Mouse (Mus musculus) layer of hippocampus, adult 6 months (tissue): Measurements from ENCODE around the gene Stx8. TPM values are rescaled to one million over a fixed set of nuclear protein-coding genes. Genes with fewer than 3 reads are reported as not detected.

Experiments
- long read RNA-seq, 2 experiments: library from polyadenylated mRNA; unstranded; transcript quantifications; one replicate each; pipeline ENCODE4 v2.0.0; 2019 to 2020
- microRNA-seq: library from miRNA; unstranded; fragments of <30 nt; microRNA quantifications from one replicate; pipeline ENCODE4 v1.2.0, GENCODE M21; 2020
- polyA plus RNA-seq: library from polyadenylated mRNA; unstranded; fragments of <200 nt; fragmentation: Nextera tagmentation; gene quantifications from 2 replicates; pipeline ENCODE4 v1.2.3, GENCODE M21; 2021

Stx8 gene
- 49.7 and 64.0 TPM in 2 replicates for polyA plus RNA-seq
- long read RNA-seq, experiment 1, full-length matches to known transcripts, result 64 of 74 reads
- long read RNA-seq, experiment 1, partial matches to known transcripts, result 7 of 74 reads
- long read RNA-seq, experiment 1, other reads (novel, unspliced or antisense), result 3 of 74 reads
- long read RNA-seq, experiment 2, full-length matches to known transcripts, result 42 of 49 reads
- long read RNA-seq, experiment 2, partial matches to known transcripts, result 1 of 49 reads
- long read RNA-seq, experiment 2, other reads (novel, unspliced or antisense), result 6 of 49 reads

DNA sequence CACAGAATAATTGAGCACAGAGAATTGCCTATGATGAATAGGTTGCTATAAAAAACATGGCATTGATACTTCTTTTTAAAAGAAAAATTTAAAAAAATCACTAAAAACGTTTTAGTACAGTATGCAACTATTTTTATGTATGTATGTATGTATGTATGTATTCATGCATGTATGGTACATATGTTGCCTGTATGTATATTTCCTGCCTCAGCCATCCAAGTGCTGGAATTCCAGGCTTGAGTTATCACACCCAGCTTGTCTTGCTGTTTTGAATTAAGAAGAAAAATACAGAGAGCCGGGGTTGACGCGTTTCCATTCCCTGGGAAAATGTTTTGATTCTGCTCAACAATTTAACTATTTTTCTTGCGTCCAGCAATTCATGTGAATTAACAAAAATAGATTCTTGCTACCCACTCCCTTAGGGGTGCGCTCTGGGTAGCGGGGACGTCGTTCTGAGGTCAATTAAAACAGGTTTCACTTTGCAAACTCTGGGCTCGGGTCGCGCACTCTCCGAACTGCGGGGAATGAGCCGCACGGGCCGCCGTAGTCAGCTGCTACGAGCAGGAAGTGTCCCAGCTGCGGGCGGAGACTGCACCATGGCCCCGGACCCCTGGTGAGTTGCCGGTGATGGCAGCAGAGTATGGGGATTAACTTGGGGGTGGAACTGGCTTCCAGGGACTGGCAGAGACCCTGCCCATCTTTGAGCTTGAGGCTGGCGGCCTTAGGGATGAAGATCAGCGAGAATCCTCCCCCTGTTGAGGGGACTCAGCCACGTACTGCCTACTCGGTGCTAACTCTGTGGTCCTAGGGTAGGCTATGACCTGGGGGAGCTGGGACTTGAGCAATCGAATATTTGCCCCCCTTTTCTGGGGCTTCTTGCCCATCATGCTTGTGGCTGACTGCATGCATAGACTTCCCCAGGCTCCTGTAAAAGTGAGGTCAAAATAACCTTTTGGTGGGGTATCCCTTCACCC is at the start of gene Stx8:
Stx8 (plus strand) TSS at position 289 of the 974 bp plus-strand sequence.

DNA sequence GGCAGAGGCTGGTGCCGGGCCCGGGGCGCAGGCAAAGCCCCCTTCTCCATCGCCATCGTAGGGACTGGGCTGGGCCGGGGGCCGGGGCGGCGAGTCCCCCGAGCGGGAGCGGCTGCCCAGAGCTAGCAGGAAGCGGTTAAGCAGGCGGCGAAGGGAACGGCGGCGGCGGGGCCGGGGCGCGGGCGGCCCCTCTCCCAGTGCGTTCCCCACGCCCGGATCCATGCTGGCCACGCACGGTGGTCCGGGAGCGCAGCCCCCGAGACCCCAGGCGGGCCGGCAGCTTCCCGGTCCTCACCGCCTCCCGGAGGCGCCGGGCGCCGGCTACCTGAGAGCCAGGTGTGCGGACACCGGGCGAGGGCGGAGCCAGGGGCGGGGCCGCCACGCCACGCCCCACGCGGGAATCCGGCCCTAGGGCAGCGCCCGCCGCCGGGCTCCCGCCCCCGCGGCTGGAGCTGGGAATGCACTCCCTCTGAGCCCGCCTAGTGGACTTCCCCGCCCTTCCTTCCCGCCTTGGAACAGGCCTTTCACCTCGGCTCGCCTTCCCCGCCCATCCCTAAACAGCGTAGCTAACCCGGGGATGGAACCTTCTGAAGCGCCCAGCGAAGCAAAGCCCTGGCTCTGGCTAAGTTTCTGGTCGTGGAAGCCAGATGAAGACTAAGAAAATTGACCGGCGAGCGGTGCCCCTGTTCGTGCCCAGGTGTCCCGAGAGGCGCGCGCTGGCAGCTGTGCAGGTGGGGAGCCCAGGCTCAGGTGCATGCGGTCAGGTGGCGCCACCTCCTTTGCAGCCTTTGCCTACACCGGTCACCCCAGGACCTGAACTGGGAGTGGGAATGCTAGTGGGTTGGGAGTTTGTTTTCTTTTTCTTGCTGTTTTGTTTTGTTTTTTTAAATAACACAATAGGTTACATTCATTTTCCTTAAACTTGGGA is 43.9 kb upstream of the Stx8 start, which contains the start of gene Usp43:
Usp43 (minus strand) TSS at position 327 of the 928 bp plus-strand sequence.

GRCm38 (mm10) chr11:67965242-67965883 is 630 bp upstream of the Stx8 start, which contains the start of gene Cfap52:
Gene Cfap52 (minus strand): TSS chr11:67965651.

Small RNA genes within 50 kb of the gene (microRNA-seq; reads per million reads assigned to microRNA genes)
- not detected for gene Mir6406

Other genes with a start within 250 kb of the Stx8 start
- gene Glp2r, start 195.0 kb upstream of the Stx8 start, polyA plus RNA-seq, result 0.20 and 0.24 TPM in 2 replicates
- gene Gsg1l2, start 191.6 kb upstream of the Stx8 start, polyA plus RNA-seq, result not detected in 2 replicates
- gene Dhrs7c, start 168.0 kb upstream of the Stx8 start, polyA plus RNA-seq, result not detected in 2 replicates
- 0.08 and 0.33 TPM in 2 replicates for gene Usp43, start 44.0 kb upstream of the Stx8 start, polyA plus RNA-seq
- 2.3 and 4.3 TPM in 2 replicates for gene Cfap52, start 542 bp upstream of the Stx8 start, polyA plus RNA-seq